Mouse (Mus musculus): ENCODE results near the gene Tfe3. TPM values are rescaled to one million over a fixed set of nuclear protein-coding genes. Genes with fewer than 3 reads are reported as not detected.
"Not testable (repeated sequence)": the region's sequence is repeated elsewhere in the genome, so short reads cannot be mapped to it uniquely, and the experiment has no call there.

Tfe3 gene
- polyA plus RNA-seq, 1 experiment from 2014 or later: 22.3 TPM

DNA sequence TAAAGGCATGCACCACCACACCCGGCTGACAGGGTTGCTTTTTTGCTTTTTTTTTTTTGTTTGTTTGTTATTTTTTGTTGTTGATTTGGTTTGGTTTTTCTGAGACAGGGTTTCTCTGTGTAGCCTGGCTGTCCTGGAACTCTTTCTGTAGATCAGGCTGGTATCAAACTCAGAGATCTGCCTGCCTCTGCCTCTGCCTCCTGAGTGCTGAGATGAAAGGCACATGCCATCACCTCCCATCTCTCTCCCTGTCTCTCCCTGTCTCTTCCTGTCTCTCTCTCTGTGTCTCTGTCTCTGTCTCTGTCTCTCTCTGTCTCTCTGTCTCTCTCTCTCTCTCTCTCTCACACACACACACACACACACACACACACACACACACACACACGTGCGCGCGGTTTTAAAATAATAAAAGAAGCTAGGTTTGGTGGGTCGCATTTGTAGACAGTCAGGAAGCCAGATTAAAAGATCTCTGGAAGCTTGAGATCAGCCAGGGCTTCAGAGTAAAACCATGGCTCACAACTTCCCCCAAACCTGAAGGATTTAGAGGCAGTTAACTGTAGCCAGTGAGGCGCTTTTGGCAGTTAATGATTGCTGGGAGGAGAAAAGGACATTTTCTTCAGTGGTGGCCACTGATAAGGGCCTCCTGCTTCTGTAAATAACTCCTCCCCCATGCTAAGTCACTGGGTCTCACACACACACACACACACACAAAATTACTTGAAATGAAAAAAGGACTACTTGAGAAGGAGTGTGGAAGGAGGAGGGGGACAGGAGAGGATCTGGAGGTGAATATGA is 16.3 kb downstream of the Tfe3 start:
- ATAC-seq (ENCODE audit: insufficient number of reproducible peaks, low FRiP score): peak; percentile 84
- Histone ChIP-seq H3K9ac (no peak overlapping the region), H3K36me3 (peaks cover 9% of the 10 kb centered on the region), H3K4me1 (replicated peaks) (no peaks in the 10 kb centered on the region), H3K4me2 (no peak overlapping the region), H3K27me3 (replicated peaks) (no peaks in the 10 kb centered on the region), H3K4me3 (no peak overlapping the region), H3K9me3 (replicated peaks) (no peaks in the 10 kb centered on the region; the same call in 1 of the 2 replicates), H3K27ac (ENCODE audit: poor library complexity, severe bottlenecking) (no peak overlapping the region)
- WGBS: 57% methylated on average over 7 of the region's 7 CpGs

DNA sequence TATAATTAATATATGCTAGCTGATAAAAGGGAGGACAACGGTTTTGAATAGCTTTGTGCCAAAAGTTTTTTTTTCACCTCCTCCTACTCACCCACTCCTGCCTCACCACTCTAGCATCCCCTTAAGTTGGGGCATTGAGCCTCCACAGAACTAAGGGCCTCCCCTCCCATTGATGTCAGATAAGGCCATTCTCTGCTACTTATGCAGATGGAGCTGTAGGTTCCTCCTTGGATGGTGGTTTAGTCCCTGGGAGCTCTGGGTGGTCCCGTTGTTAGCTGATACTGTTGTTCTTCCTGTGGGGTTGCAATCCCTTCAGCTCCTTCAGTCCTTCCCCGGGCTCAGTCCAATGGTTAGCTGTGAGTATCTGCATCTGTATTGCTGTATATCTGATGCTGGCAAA is 16.9 kb downstream of the Tfe3 start:
- no peaks in the 10 kb centered on the region for H3K4me1 ChIP-seq (replicated peaks)
- no peak for ATAC-seq (ENCODE audit: insufficient number of reproducible peaks, low FRiP score)
- WGBS: 10% methylated on average over 3 of the region's 3 CpGs
- no peaks in the 10 kb centered on the region; the same call in 1 of the 2 replicates for H3K9me3 ChIP-seq (replicated peaks)
- H3K4me3 ChIP-seq: no peak overlapping the region
- H3K27ac ChIP-seq (ENCODE audit: poor library complexity, severe bottlenecking): no peak overlapping the region
- peaks cover 4% of the 10 kb centered on the region; the same call in 1 of the 2 replicates for H3K36me3 ChIP-seq
- H3K4me2 ChIP-seq: no peak overlapping the region
- H3K9ac ChIP-seq: no peak overlapping the region
- no peaks in the 10 kb centered on the region for H3K27me3 ChIP-seq (replicated peaks)

DNA sequence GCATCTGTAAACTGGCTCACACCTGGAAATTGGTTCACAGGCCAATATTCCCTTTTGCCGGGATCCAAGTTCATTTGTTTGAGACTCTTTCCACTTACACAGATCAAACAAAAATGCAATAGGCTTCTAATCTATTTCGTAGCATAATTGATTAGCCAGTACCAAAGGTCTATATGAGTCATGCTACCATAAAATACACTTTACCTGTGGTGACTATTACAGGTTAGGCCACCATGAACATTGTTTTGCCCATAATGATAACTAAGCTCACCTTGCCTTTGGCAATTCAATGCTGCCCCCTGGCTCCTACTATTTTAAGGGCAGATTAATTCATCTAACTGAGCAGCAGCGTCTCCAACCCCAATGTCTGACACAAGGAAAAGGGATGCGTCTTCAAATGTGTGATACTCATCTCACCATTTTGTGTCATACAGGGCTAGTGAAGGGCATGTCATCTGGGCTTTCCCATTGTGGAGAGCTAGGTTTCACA is 20.3 kb downstream of the Tfe3 start:
- H3K27me3 ChIP-seq (replicated peaks): no peaks in the 10 kb centered on the region
- no peak for ATAC-seq (ENCODE audit: insufficient number of reproducible peaks, low FRiP score)
- H3K9me3 ChIP-seq (replicated peaks): no peaks in the 10 kb centered on the region; the same call in 1 of the 2 replicates
- no peaks in the 10 kb centered on the region for H3K4me1 ChIP-seq (replicated peaks)
- H3K9ac ChIP-seq: no peak overlapping the region
- no peak overlapping the region for H3K27ac ChIP-seq (ENCODE audit: poor library complexity, severe bottlenecking)
- no peaks in the 10 kb centered on the region for H3K36me3 ChIP-seq
- H3K4me3 ChIP-seq: no peak overlapping the region
- H3K4me2 ChIP-seq: no peak overlapping the region
- 77% methylated on average over 4 of the region's 4 CpGs for WGBS

DNA sequence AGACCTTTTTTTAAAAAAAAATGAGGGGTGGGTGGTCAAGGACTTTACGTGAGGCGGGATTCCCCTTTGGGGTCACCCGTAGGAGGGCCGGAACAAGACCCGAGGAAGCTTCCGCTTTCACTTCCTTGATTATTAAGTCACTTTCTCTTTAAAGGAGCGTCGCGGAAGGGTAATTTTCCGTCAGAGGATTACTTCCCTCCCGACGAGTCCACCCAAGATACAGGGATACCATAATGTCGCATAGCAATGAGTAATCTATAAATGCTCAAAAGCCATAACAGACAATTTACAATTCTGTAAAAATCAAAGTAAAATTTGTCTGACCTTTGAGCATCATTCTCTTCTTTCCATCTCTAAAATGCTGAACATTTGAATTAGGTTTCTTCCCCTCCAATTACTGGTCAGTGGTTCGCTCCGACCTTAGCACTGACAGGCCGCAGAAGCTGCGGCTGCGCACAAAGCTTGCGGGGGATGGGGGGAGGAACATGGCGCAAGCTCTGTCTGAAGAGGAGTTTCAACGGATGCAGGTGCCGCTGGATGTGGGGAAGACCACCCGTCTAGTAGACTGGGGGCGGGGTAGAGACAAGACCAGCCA is 27.3 kb downstream of the Tfe3 start, which contains the start of gene Gripap1:
Gene Gripap1, plus strand, starts transcription at position 224 of the 595 bp plus-strand sequence.
- no peaks in the 10 kb centered on the region for H3K9me3 ChIP-seq (replicated peaks)
- no peaks in the 10 kb centered on the region for H3K27me3 ChIP-seq (replicated peaks)
- peak within 1 kb of the TSS; percentile 69 for H3K4me2 ChIP-seq
- peak; percentile 87 for ATAC-seq (ENCODE audit: insufficient number of reproducible peaks, low FRiP score)
- 0 out of 2 replicates have a peak, but pooled peaks cover 6% of the 10 kb centered on the region for H3K4me1 ChIP-seq (replicated peaks)
- H3K4me3 ChIP-seq: peak within 1 kb of the TSS; percentile 58
- 0 out of 2 replicates have a peak, but pooled peaks cover 4% of the 10 kb centered on the region for H3K36me3 ChIP-seq
- peak within 1 kb of the TSS; percentile 69 for H3K9ac ChIP-seq
- WGBS: 11% methylated on average over 24 of the region's 24 CpGs
- no peak within 1 kb of the TSS for H3K27ac ChIP-seq (ENCODE audit: poor library complexity, severe bottlenecking)

DNA sequence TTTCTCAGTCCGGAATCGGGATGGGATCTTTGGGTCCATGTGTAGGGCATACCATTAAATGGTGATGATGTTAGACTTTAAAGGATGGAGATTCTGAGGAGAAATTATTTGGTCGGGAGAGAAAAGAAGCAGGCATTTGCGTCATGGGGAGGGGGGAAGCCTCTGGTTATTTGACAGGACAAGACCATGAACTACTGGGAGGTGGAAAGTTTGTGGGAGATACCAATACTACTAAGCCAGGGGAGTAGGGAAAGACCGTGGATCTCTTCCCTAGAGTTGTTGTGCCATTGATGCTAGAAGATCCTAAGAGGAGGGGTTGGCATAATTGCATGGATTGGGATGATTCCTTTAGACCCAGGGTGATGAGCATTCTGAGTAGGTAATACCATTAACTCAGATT is 27.9 kb downstream of the Tfe3 start:
- peak overlapping the region; percentile 58 for H3K4me3 ChIP-seq
- H3K9ac ChIP-seq: peak overlapping the region; percentile 69
- no peak overlapping the region for H3K27ac ChIP-seq (ENCODE audit: poor library complexity, severe bottlenecking)
- 26% methylated on average over 5 of the region's 5 CpGs for WGBS
- H3K27me3 ChIP-seq (replicated peaks): no peaks in the 10 kb centered on the region
- H3K9me3 ChIP-seq (replicated peaks): no peaks in the 10 kb centered on the region
- no peak for ATAC-seq (ENCODE audit: insufficient number of reproducible peaks, low FRiP score)
- 0 out of 2 replicates have a peak, but pooled peaks cover 6% of the 10 kb centered on the region for H3K4me1 ChIP-seq (replicated peaks)
- H3K4me2 ChIP-seq: peak overlapping the region; percentile 69
- 0 out of 2 replicates have a peak, but pooled peaks cover 4% of the 10 kb centered on the region for H3K36me3 ChIP-seq

DNA sequence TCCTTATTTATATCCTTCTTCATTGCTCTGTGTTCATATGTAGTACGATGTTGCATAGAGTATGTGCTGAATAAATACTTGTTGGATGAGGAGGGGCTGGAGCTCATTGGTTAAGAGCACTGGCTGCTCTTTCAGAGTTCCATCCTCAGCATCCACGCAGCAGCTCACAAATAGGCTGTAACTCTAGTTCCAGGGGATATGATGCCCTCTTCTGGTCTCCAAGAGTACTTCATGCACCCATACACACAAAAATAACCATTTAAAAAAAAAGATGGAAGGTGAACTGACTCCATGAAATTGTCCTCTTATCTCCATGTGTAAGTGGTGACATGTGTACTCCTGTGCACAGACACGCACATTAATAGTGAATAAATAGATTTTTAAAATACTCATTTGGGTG is 31.0 kb downstream of the Tfe3 start:
- H3K9ac ChIP-seq: no peak overlapping the region
- no peak for ATAC-seq (ENCODE audit: insufficient number of reproducible peaks, low FRiP score)
- 41% methylated on average over 3 of the region's 3 CpGs for WGBS
- H3K9me3 ChIP-seq (replicated peaks): no peaks in the 10 kb centered on the region
- H3K27me3 ChIP-seq (replicated peaks): no peaks in the 10 kb centered on the region
- no peak overlapping the region for H3K4me2 ChIP-seq
- 0 out of 2 replicates have a peak, but pooled peaks cover 6% of the 10 kb centered on the region for H3K36me3 ChIP-seq
- H3K4me3 ChIP-seq: no peak overlapping the region
- H3K27ac ChIP-seq (ENCODE audit: poor library complexity, severe bottlenecking): no peak overlapping the region
- 0 out of 2 replicates have a peak, but pooled peaks cover 6% of the 10 kb centered on the region for H3K4me1 ChIP-seq (replicated peaks)

DNA sequence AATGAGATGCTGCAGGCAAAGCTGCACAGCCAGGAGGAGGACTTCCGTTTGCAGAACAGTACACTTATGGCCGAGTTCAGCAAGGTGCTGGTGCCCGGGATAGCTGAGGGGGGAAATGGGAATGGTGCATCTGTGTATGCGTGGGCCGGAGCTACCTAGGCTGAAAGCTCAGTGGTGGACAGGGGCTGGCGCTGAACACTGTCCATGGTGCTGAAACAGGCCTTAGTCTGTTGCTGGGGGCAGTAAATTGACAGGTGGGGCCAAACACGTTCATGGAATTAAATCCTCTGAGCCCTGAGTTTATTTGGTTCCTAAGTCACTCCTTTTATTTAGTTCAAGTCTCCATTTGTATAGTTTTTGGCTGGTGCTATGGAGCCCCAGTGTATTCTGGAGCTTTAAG is 32.7 kb downstream of the Tfe3 start:
- Histone ChIP-seq H3K9me3 (replicated peaks) (no peaks in the 10 kb centered on the region), H3K9ac (no peak overlapping the region), H3K36me3 (peaks cover 14% of the 10 kb centered on the region; the same call in 1 of the 2 replicates), H3K27ac (ENCODE audit: poor library complexity, severe bottlenecking) (no peak overlapping the region), H3K4me3 (no peak overlapping the region), H3K4me2 (no peak overlapping the region), H3K4me1 (replicated peaks) (0 out of 2 replicates have a peak, but pooled peaks cover 6% of the 10 kb centered on the region), H3K27me3 (replicated peaks) (no peaks in the 10 kb centered on the region)
- ATAC-seq (ENCODE audit: insufficient number of reproducible peaks, low FRiP score): no peak
- WGBS: 21% methylated on average over 7 of the region's 7 CpGs

DNA sequence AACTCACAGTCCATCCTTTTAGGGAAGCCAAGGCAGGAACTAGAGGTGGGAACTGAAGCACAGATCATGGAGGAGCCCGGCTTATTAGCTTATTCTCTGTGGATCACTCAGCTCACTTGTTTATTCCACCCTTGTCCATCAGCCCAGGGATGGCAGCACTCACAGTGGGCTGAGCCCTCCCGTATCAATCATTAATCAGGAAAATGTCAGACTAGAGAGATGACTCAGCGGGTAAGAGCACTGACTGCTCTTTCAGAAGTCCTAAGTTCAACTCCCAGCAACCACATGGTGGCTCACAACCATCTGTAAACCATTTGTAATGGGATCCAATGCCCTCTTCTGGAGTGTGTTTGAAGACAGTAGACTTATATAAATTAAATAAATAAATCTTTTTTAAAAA is 35.0 kb downstream of the Tfe3 start:
- Histone ChIP-seq H3K27ac (ENCODE audit: poor library complexity, severe bottlenecking) (no peak overlapping the region), H3K4me3 (no peak overlapping the region), H3K27me3 (replicated peaks) (no peaks in the 10 kb centered on the region), H3K4me2 (no peak overlapping the region), H3K4me1 (replicated peaks) (no peaks in the 10 kb centered on the region), H3K9ac (no peak overlapping the region), H3K9me3 (replicated peaks) (no peaks in the 10 kb centered on the region), H3K36me3 (peaks cover 26% of the 10 kb centered on the region; the same call in 1 of the 2 replicates)
- no peak for ATAC-seq (ENCODE audit: insufficient number of reproducible peaks, low FRiP score)
- 76% methylated on average over 3 of the region's 3 CpGs for WGBS

DNA sequence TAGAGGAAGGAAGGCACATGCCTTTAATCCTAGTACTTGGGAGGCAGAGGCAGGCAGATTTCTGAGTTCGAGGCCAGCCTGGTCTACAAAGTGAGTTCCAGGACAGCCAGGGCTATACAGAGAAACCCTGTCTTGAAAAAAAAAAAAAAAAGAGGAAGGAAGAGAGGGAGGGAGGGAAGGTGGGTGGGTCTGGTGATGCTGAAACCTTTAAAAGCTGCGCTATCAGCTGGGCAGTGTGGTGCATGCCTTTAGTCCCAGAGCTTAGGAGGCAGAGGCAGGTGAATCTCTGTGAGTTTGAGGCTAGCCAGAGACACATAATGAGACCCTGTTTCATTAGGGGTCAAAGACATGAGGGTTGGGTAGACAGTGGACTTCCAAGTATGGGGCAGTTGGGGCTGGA is 39.8 kb downstream of the Tfe3 start:
- not testable (repeated sequence) for H3K27me3 ChIP-seq (replicated peaks); H3K27ac ChIP-seq (ENCODE audit: poor library complexity, severe bottlenecking); H3K4me3 ChIP-seq; H3K9me3 ChIP-seq (replicated peaks); ATAC-seq (ENCODE audit: insufficient number of reproducible peaks, low FRiP score); H3K4me1 ChIP-seq (replicated peaks); H3K9ac ChIP-seq; H3K4me2 ChIP-seq
- 91% methylated on average over 2 of the region's 2 CpGs for WGBS
- H3K36me3 ChIP-seq: peaks cover 36% of the 10 kb centered on the region

DNA sequence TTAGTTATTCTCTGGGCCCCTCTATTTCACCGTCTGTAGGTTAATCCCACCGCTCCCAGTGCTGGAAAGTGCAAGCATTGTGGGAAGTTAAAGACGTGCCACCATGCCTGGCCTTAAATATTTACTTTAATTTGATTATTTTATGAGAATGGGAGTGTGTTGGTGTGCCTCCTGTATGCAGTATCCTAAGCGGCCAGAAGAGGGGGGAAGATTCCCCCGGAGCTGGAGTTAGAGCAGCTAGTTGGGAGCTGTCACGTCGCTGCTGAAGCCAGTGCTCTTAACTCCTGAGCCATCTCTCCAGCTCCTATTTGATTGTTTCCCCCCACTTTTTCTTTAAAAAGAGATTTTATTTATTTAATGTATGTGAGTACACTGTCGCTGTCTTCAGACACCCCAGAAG is 52.7 kb downstream of the Tfe3 start:
- H3K4me3 ChIP-seq; H3K9ac ChIP-seq; H3K27me3 ChIP-seq (replicated peaks); H3K9me3 ChIP-seq (replicated peaks); ATAC-seq (ENCODE audit: insufficient number of reproducible peaks, low FRiP score); H3K4me1 ChIP-seq (replicated peaks); H3K27ac ChIP-seq (ENCODE audit: poor library complexity, severe bottlenecking); H3K4me2 ChIP-seq: not testable (repeated sequence)
- 49% methylated on average over 8 of the region's 8 CpGs for WGBS
- peaks cover 56% of the 10 kb centered on the region for H3K36me3 ChIP-seq
